Mouse (Mus musculus) kidney, adult 8-10 months (tissue): ENCODE measurements around the gene Acvr1.

Experiments used
- DNase-seq, 2 experiments: peaks; one replicate each; pipeline ENCODE4 v3.0.0; 2022

Gene Acvr1

DNA sequence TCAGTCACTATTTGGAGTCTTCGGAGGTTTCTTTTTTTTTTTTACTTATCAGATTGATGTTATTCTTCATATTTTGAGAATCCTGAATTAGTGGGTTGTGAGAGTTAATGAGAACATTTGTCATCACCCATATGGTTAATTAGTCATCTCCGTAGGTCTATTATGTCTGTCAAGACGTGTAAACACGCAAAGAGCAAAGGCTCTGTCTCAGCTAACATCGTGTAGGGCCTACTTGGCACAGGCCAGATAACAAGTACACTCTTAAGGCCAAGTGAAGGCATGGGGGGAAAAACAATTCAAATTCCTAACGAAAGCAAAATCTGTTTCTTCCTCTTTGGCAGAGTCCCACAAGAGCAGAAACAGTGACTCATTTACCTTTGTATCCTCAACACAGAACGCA is 178.4 kb downstream of the Acvr1 start:
- no peak for DNase-seq

DNA sequence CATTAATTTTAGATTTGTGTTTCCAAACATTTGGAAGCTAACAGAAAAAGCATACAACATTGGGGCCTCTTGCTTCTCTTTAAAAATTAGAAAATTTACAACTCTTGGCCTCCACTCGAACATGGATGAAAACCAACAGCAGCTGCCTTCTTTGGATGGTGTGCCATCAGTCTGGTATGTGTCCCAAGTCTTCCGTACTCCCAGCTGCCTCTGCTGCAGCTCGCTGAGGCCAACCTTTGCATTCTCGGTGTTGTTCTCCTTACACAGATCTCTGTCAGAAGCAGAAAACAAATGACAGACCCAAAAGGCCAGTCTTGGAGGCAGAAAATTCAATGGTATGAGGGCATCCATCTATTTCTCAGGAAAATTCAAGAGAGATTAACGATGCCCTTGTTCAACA is 186.9 kb downstream of the Acvr1 start:
- no peak for DNase-seq

DNA sequence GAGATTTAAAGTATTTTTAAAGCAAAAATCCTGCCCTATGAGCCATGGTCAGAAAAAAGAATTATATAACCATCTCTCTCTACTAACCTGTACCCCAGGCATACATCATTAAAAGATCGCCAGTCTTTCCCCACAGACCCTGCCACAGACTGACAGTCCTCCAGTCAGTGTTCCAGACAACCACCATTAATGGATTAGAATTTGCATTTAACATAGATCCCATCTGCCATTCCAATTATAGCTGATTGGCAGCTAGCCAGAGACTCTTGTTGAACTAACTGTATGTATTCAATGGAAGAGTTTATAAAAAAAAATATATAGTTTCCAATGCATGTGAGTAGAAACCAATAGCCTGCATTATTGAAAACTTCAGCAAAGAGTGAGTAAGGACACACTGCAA is 187.5 kb downstream of the Acvr1 start:
- DNase-seq: no peak

DNA sequence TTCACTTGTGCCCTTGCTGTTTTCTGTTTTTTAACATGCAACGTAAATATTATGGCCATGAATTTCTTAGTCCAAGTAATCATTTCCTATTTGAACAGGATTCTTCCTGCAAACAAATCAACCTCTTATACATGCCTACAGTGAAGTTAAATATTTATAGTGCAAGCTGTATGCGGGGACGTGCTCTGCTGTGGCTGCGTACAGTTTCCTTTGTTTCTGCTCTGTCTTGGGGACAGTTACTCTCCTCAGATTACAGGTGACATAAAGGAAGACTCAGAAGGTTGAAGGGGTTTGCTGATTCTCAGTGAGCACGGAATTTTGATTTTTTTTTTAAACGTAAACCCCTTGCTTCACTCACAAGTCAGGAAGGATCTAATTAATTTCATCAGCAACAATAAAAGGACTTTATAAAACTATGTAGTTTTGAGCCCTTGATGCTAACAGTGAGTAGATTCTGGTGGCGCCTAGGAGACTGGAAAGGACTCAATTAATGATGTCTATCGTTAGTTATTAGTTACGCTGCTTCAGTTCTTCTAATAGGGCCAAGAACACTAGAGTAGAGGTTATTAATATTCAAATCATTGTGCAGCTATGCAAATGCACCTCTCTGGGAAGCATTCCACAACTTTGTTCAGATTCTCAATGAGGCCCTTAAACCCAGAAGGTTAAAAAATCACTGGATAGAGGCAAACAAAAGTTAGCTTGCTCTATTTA is 189.4 kb downstream of the Acvr1 start:
- DNase-seq: no peak

DNA sequence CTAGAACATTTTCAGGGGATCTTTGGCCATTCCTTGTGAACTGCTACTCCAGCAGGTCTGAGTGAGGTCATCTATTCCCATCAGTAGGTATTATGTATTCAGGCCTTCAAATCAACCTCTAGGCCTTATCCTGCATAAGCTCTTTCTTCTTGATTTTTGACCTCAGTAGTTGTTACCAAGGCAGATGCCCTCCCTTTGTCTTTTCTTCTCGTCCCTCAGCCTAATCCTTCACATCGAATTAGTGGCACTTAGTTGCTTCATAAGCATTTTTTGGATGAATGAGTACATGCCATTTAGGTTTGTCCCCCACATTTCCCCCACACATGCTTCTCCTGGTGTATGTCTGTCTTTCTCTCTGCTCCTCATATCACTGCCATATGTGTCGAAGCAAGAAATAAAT is 200.8 kb downstream of the Acvr1 start:
- no peak for DNase-seq

DNA sequence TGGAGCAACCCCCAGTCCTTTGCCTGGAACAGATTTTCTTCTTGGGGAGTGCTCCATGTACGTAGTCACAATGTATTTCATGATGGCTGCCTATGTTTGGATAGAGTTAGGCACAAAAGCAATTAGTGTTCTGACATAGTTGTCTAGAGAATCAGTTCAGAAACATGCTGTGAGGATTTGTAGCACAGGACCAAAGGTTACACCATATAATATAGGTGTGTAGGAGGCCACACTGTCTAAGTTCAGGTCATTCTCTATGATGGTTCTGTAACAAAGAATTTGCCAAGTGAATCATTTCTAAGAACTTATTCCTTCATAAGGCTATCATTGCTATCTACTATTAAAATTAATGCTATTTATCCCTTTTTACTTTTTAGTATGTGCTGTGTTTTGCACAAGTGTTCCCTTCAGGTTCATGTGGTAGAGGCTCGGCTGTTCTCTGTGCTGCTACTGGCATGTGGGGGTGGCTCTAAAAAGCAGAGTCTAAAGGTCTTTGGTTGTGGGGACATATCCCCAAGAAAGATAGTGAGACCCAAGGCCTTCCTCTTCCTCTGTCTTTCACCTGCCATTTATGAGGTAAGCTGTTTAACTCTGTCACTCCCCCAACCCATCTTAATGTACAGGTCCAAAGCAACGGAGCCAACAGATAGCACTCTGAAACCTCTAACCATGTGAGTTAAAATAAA is 205.5 kb downstream of the Acvr1 start:
- DNase-seq: no peak

DNA sequence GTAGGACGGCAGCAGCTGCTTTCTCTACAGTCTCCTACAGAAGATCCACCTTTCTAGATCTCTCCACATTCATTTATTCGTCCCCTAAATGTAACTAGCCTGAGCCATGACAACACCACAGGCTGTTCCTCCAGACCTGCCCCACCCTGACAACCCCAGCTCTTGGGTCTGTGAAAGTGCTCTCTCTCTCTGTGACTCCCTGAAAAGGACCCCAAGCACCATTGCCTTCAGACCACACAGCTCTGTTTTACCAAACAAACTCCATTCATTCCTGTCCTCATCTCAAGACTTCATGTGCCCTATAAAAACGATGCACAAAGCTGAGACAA is 208.9 kb downstream of the Acvr1 start:
- DNase-seq: no peak

DNA sequence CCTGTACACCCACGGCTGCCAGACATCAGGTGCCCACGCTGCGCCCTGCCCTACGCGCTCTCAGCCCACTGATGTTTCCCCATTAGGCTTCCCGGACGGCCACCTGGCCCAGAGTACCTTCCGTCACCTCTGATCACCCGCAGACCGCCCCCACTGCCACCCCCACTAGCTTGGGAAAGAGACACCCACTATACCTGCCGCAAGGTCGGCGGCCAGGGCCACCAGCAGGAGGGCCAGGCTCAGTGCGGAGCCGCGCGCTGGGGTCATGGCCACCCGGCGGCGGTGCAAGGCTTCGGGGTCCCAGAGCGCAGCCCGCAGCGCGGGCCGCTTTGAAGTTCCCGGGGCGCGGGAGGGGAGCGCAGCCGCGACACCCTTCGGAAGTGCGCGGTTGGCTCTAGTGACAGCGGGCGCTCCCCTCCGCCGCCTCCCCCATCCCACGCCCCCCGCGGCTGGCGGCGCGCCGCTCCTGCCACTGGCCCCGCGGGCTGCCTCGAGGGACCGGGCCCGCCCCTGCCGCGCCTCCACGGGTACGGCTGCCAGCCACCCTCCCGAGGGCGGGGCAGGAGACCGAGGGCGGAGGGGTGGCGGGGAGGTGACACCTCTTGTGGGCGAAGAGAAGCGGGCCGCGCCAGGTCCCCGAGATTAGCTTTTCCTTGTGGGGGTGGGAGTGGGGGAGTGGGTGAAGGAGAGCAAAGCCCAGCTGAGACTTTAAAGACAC is 209.4 kb downstream of the Acvr1 start, which contains the start of gene Acvr1c:
Gene Acvr1c (minus strand): TSS at position 482 of the 718 bp plus-strand sequence.
- DNase-seq: peak in 1 of 2 experiments; percentile 6

DNA sequence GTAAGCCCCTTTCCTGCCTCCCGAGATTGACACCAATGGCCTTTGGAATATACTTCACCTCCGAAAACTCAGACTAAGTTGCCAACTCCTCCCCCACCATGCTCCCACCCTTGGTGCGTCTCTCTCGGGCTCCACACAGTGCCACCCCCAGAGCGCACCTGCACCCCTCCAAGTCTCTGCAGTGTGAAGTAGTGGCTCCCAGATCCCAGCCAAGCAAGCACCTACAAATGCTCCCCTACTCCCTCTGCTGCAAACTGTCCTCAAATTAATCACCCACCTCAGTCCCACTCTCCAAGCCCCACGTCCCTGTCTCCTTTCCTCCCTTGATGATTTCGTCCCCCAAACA is 209.9 kb downstream of the Acvr1 start:
- DNase-seq: no peak

DNA sequence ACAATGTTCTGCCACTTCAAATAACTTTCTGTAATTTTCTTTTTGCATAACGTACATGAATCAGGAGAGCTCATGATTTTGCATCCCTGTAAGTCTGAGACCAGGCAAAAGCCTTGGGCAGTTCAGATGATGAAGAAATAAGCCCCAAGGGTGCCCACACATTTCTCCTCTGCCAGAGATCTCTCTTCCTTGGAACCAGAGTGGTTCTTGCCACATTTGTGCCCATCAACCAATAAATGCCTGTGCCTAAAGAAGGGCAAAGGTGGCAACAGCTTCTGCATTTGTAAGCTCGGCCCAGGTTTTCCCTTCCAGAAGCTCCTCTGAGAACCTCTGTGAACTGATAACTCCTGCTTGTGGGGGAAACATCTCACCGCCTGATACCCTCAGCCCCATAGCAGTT is 212.6 kb downstream of the Acvr1 start:
- DNase-seq: no peak

DNA sequence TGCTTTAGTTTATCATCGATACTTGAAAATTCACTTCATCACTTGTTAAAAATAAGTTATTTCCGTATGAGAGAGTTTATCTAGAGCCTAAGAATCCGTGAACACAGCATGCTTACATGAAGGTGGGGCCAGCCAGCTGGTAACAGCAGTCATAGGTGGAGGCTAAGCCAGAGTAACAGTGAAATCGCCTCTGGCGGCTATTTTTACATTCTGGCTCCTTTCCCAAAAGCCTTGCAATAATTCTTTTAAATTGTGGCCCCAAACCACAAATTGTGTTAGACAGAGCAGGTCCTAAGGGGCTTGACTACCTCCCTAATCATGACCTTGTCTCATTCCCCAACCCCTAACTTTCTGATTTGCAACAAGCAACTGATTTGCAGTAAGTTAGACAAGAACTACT is 214.1 kb downstream of the Acvr1 start:
- no peak for DNase-seq

DNA sequence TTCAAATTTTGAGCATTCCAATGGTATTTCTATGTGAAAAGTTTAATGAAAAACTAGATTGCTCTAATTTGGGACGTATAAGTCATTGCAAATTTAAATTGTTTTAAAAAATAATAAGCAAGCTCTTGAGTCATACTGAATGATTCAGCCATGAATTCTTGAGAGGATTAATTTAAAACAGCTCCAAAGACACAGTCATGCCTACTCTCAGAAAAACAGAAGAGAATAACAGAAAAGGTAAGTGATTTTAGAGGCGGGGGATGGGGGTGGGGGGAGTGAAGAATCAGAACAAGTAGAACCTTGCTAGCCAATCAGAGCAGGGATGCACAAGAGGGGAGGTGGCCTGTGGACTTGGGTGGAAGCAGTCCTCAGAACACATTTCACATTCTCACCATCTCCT is 216.3 kb downstream of the Acvr1 start:
- no peak for DNase-seq
